Mouse (Mus musculus) G1E-ER4 (cell line): Measurements from ENCODE around the gene Hrasls. TPM values are rescaled to one million over a fixed set of nuclear protein-coding genes. Genes with fewer than 3 reads are reported as not detected.

Source experiments
- GATA1 ChIP-seq: IDR thresholded peaks from one replicate; pipeline ENCODE4 v1.8.0; 2012; ENCODE audit warnings: low read length, inconsistent platforms
- polyA plus RNA-seq: library from polyadenylated mRNA; stranded (reverse); fragments of >175 nt; gene quantifications from 2 replicates; pipeline ENCODE4 v1.2.3, GENCODE M21; 2012

Hrasls gene
- polyA plus RNA-seq: not detected in 2 replicates

GRCm38 (mm10) chr16:29209605-29210411 lies at the start of gene Hrasls:
TSS of gene Hrasls (plus strand) at chr16:29209695.
- TF ChIP-seq GATA1: no peak

- no peak for TF ChIP-seq GATA1
Measured at GRCm38 (mm10) chr16:29162271-29162670, 47.2 kb upstream of the Hrasls start.

- TF ChIP-seq GATA1: no peak
Measured at GRCm38 (mm10) chr16:29167051-29167450, 42.4 kb upstream of the Hrasls start.

- TF ChIP-seq GATA1: no peak
Measured at GRCm38 (mm10) chr16:29171741-29172140, 37.8 kb upstream of the Hrasls start.

GRCm38 (mm10) chr16:29173201-29173600 lies 36.3 kb upstream of the Hrasls start:
- TF ChIP-seq GATA1: no peak

GRCm38 (mm10) chr16:29174831-29175350 lies 34.6 kb upstream of the Hrasls start:
- TF ChIP-seq GATA1: no peak

GRCm38 (mm10) chr16:29192911-29193310 lies 16.6 kb upstream of the Hrasls start:
- no peak for TF ChIP-seq GATA1

- TF ChIP-seq GATA1: no peak
Measured at GRCm38 (mm10) chr16:29193981-29194380, 15.5 kb upstream of the Hrasls start.

- TF ChIP-seq GATA1: no peak
Measured at GRCm38 (mm10) chr16:29195156-29195555, 14.3 kb upstream of the Hrasls start.

- TF ChIP-seq GATA1: no peak
Measured at GRCm38 (mm10) chr16:29198461-29198860, 11.0 kb upstream of the Hrasls start.

GRCm38 (mm10) chr16:29201146-29201545 lies 8.3 kb upstream of the Hrasls start:
- no peak for TF ChIP-seq GATA1

- TF ChIP-seq GATA1: no peak
Measured at GRCm38 (mm10) chr16:29204875-29205274, 4.6 kb upstream of the Hrasls start.

GRCm38 (mm10) chr16:29205581-29205980 lies 3.9 kb upstream of the Hrasls start:
- TF ChIP-seq GATA1: no peak

- no peak for TF ChIP-seq GATA1
Measured at GRCm38 (mm10) chr16:29208841-29209240, 654 bp upstream of the Hrasls start.

- no peak for TF ChIP-seq GATA1
Measured at GRCm38 (mm10) chr16:29216395-29217295, 7.2 kb downstream of the Hrasls start.

- TF ChIP-seq GATA1: no peak
Measured at GRCm38 (mm10) chr16:29235951-29236350, 26.5 kb downstream of the Hrasls start.

- TF ChIP-seq GATA1: no peak
Measured at GRCm38 (mm10) chr16:29254325-29254724, 44.8 kb downstream of the Hrasls start.

Other genes with a start within 250 kb of the Hrasls start
- gene Atp13a5, start 169.0 kb downstream of the Hrasls start, polyA plus RNA-seq: not detected in 2 replicates